Mouse (Mus musculus): ENCODE data around the gene Acd. TPM values are rescaled to one million over a fixed set of nuclear protein-coding genes. Genes with fewer than 3 reads are reported as not detected.

Acd gene
- polyA plus RNA-seq, 1 experiment from 2014 or later, result 66.5 TPM

- Histone ChIP-seq H3K4me3 (peak overlapping the region; percentile 83), H3K36me3 (peaks cover 15% of the 10 kb centered on the region), H3K9me3 (no peaks in the 10 kb centered on the region), H3K4me1 (peaks cover 18% of the 10 kb centered on the region), H3K27ac (peak overlapping the region; percentile 96; the same call in 1 of the 2 replicates), H3K9ac (peak overlapping the region; percentile 63), H3K4me2 (peak overlapping the region; percentile 84), H3K27me3 (no peaks in the 10 kb centered on the region; the same call in 1 of the 2 replicates)
- WGBS, result 86% methylated on average over 11 of the region's 11 CpGs
- ATAC-seq (ENCODE audit: borderline replicate concordance, extremely low read depth, low FRiP score, low TSS enrichment), result no peak
Observed at GRCm38 (mm10) chr8:105699488-105700215, 1.2 kb downstream of the Acd start.

- H3K27me3 ChIP-seq, result no peaks in the 10 kb centered on the region; the same call in 1 of the 2 replicates
- peaks cover 13% of the 10 kb centered on the region for H3K36me3 ChIP-seq
- H3K4me2 ChIP-seq, result no peak overlapping the region
- H3K4me3 ChIP-seq, result no peak overlapping the region
- H3K27ac ChIP-seq, result no peak overlapping the region
- ATAC-seq (ENCODE audit: borderline replicate concordance, extremely low read depth, low FRiP score, low TSS enrichment), result no peak
- no peak overlapping the region for H3K9ac ChIP-seq
- 85% methylated on average over 5 of the region's 5 CpGs for WGBS
- no peaks in the 10 kb centered on the region for H3K9me3 ChIP-seq
- H3K4me1 ChIP-seq, result peaks cover 27% of the 10 kb centered on the region
Observed at GRCm38 (mm10) chr8:105698734-105699133, 2.2 kb downstream of the Acd start.

- 91% methylated on average over 17 of the region's 17 CpGs for WGBS
- no peaks in the 10 kb centered on the region for H3K9me3 ChIP-seq
- no peaks in the 10 kb centered on the region; the same call in 1 of the 2 replicates for H3K27me3 ChIP-seq
- H3K9ac ChIP-seq, result no peak overlapping the region
- peaks cover 31% of the 10 kb centered on the region for H3K4me1 ChIP-seq
- H3K4me2 ChIP-seq, result no peak overlapping the region
- H3K4me3 ChIP-seq, result no peak overlapping the region
- ATAC-seq (ENCODE audit: borderline replicate concordance, extremely low read depth, low FRiP score, low TSS enrichment), result no peak
- no peak overlapping the region for H3K27ac ChIP-seq
- H3K36me3 ChIP-seq, result peaks cover 8% of the 10 kb centered on the region; the same call in 1 of the 2 replicates
Observed at GRCm38 (mm10) chr8:105697196-105697780, 3.6 kb downstream of the Acd start.

- Histone ChIP-seq H3K36me3 (peaks cover 8% of the 10 kb centered on the region; the same call in 1 of the 2 replicates), H3K27ac (no peak overlapping the region), H3K27me3 (no peaks in the 10 kb centered on the region; the same call in 1 of the 2 replicates), H3K9me3 (no peaks in the 10 kb centered on the region), H3K4me1 (peaks cover 23% of the 10 kb centered on the region), H3K9ac (no peak overlapping the region), H3K4me3 (no peak overlapping the region), H3K4me2 (no peak overlapping the region)
- WGBS, result 75% methylated on average over 30 of the region's 30 CpGs
- no peak for ATAC-seq (ENCODE audit: borderline replicate concordance, extremely low read depth, low FRiP score, low TSS enrichment)
Observed at GRCm38 (mm10) chr8:105695080-105695780, 5.7 kb downstream of the Acd start.

- ATAC-seq (ENCODE audit: borderline replicate concordance, extremely low read depth, low FRiP score, low TSS enrichment), result peak; percentile 27
- no peaks in the 10 kb centered on the region for H3K9me3 ChIP-seq
- H3K9ac ChIP-seq, result peak overlapping the region; percentile 5; the same call in 1 of the 2 replicates
- peaks cover 14% of the 10 kb centered on the region for H3K4me1 ChIP-seq
- 10% methylated on average over 40 of the region's 40 CpGs for WGBS
- peak overlapping the region; percentile 88 for H3K4me2 ChIP-seq
- H3K27ac ChIP-seq, result no peak overlapping the region
- H3K36me3 ChIP-seq, result peaks cover 8% of the 10 kb centered on the region; the same call in 1 of the 2 replicates
- H3K4me3 ChIP-seq, result peak overlapping the region; percentile 44
- no peaks in the 10 kb centered on the region; the same call in 1 of the 2 replicates for H3K27me3 ChIP-seq
Observed at GRCm38 (mm10) chr8:105694051-105694799, 6.7 kb downstream of the Acd start.

GRCm38 (mm10) chr8:105693648-105694047 is 7.3 kb downstream of the Acd start:
- 4% methylated on average over 27 of the region's 30 CpGs for WGBS
- peak overlapping the region; percentile 88 for H3K4me2 ChIP-seq
- peak overlapping the region; percentile 44 for H3K4me3 ChIP-seq
- H3K9ac ChIP-seq, result peak overlapping the region; percentile 5; the same call in 1 of the 2 replicates
- peaks cover 14% of the 10 kb centered on the region for H3K4me1 ChIP-seq
- H3K27me3 ChIP-seq, result no peaks in the 10 kb centered on the region; the same call in 1 of the 2 replicates
- peak; percentile 25; the same call in 1 of the 2 replicates for ATAC-seq (ENCODE audit: borderline replicate concordance, extremely low read depth, low FRiP score, low TSS enrichment)
- no peaks in the 10 kb centered on the region for H3K9me3 ChIP-seq
- no peak overlapping the region for H3K27ac ChIP-seq
- peaks cover 7% of the 10 kb centered on the region; the same call in 1 of the 2 replicates for H3K36me3 ChIP-seq

- WGBS, result 88% methylated on average over 11 of the region's 11 CpGs
- peaks cover 14% of the 10 kb centered on the region for H3K4me1 ChIP-seq
- H3K27me3 ChIP-seq, result no peaks in the 10 kb centered on the region; the same call in 1 of the 2 replicates
- H3K9ac ChIP-seq, result no peak overlapping the region
- no peak for ATAC-seq (ENCODE audit: borderline replicate concordance, extremely low read depth, low FRiP score, low TSS enrichment)
- no peak overlapping the region for H3K4me2 ChIP-seq
- no peak overlapping the region for H3K27ac ChIP-seq
- no peak overlapping the region for H3K4me3 ChIP-seq
- H3K9me3 ChIP-seq, result no peaks in the 10 kb centered on the region
- no peaks in the 10 kb centered on the region for H3K36me3 ChIP-seq
Observed at GRCm38 (mm10) chr8:105692449-105693182, 8.3 kb downstream of the Acd start.

- no peak overlapping the region for H3K9ac ChIP-seq
- no peak overlapping the region for H3K4me2 ChIP-seq
- no peak overlapping the region for H3K4me3 ChIP-seq
- H3K4me1 ChIP-seq, result peaks cover 15% of the 10 kb centered on the region
- H3K36me3 ChIP-seq, result no peaks in the 10 kb centered on the region
- H3K9me3 ChIP-seq, result no peaks in the 10 kb centered on the region
- H3K27ac ChIP-seq, result no peak overlapping the region
- ATAC-seq (ENCODE audit: borderline replicate concordance, extremely low read depth, low FRiP score, low TSS enrichment), result no peak
- no peaks in the 10 kb centered on the region; the same call in 1 of the 2 replicates for H3K27me3 ChIP-seq
- 77% methylated on average over 14 of the region's 14 CpGs for WGBS
Observed at GRCm38 (mm10) chr8:105690978-105691377, 9.9 kb downstream of the Acd start.

- ATAC-seq (ENCODE audit: borderline replicate concordance, extremely low read depth, low FRiP score, low TSS enrichment), result no peak
- Histone ChIP-seq H3K4me3 (no peak overlapping the region), H3K27me3 (no peaks in the 10 kb centered on the region; the same call in 1 of the 2 replicates), H3K27ac (no peak overlapping the region), H3K9ac (no peak overlapping the region), H3K9me3 (no peaks in the 10 kb centered on the region), H3K4me2 (no peak overlapping the region), H3K36me3 (no peaks in the 10 kb centered on the region), H3K4me1 (peaks cover 17% of the 10 kb centered on the region)
- 82% methylated on average over 9 of the region's 9 CpGs for WGBS
Observed at GRCm38 (mm10) chr8:105689983-105690360, 10.9 kb downstream of the Acd start.

GRCm38 (mm10) chr8:105689256-105689982 is 11.5 kb downstream of the Acd start:
- H3K9ac ChIP-seq, result no peak overlapping the region
- ATAC-seq (ENCODE audit: borderline replicate concordance, extremely low read depth, low FRiP score, low TSS enrichment), result no peak
- H3K4me3 ChIP-seq, result no peak overlapping the region
- H3K4me1 ChIP-seq, result peaks cover 14% of the 10 kb centered on the region
- no peak overlapping the region for H3K27ac ChIP-seq
- whole genome bisulfite sequencing, result 54% methylated on average over 35 of the region's 35 CpGs
- H3K27me3 ChIP-seq, result no peaks in the 10 kb centered on the region; the same call in 1 of the 2 replicates
- peaks cover 1% of the 10 kb centered on the region; the same call in 1 of the 2 replicates for H3K36me3 ChIP-seq
- no peak overlapping the region for H3K4me2 ChIP-seq
- no peaks in the 10 kb centered on the region for H3K9me3 ChIP-seq

Data from lung, embryonic 15.5 days (tissue).